In genomic region chr7:10480588-10481233, GRCm38 (mm10) we compare ENCODE assay signal across 9 mouse cellular contexts. TPM values are rescaled to one million over a fixed set of nuclear protein-coding genes. Genes with fewer than 3 reads are reported as not detected.
A peak's percentile ranks its signal among the peaks of the same experiment; 100 is the strongest.
DNase-seq lines count a peak whose midpoint lies in the region; ATAC-seq and TF ChIP-seq lines count a peak whose summit lies in the region.
"Had no signal": no experiment of that assay in that cellular context is flagged by ENCODE, and none has a peak within 500 bp of the region (broad histone marks: within the 10 kb centered on the region; RNA-seq: fewer than 3 reads in every experiment).

No protein-coding gene starts in this region.

- H3K9me3 ChIP-seq in E14TG2a.4 (ENCODE audit: low read length): peaks cover 8% of the 10 kb centered on the region; the same call in 1 of the 2 replicates
- H3K9me3 ChIP-seq in forebrain, embryonic 14.5 days (replicated peaks; ENCODE audit: control insufficient read depth, low read length): no peaks in the 10 kb centered on the region
- no peaks in the 10 kb centered on the region for H3K9me3 ChIP-seq in neural tube, embryonic 14.5 days (ENCODE audit: control insufficient read depth, low read length)

- H3K9ac ChIP-seq in forebrain, embryonic 14.5 days (ENCODE audit: low read length): no peak overlapping the region
- H3K9ac ChIP-seq in neural tube, embryonic 14.5 days (replicated peaks; ENCODE audit: low read depth, low read length): 0 out of 2 replicates have a peak overlapping the region, but pooled peaks have one; percentile 11

- TF ChIP-seq CTCF in E14TG2a.4 (conservative IDR thresholded peaks at IDR 0.05; ENCODE audit: low read length): no peak
- TF ChIP-seq CTCF in brain, embryonic 14.5 days (IDR thresholded peaks at IDR 0.05; ENCODE audit: borderline replicate concordance, extremely low read depth, insufficient read depth, insufficient read length): no peak

- no peaks in the 10 kb centered on the region for H3K27me3 ChIP-seq in E14TG2a.4 (ENCODE audit: insufficient read depth, low read length)
- H3K27me3 ChIP-seq in forebrain, embryonic 14.5 days (replicated peaks; ENCODE audit: control insufficient read depth, insufficient read depth, low read length): no peaks in the 10 kb centered on the region
- H3K27me3 ChIP-seq in neural tube, embryonic 14.5 days (ENCODE audit: control insufficient read depth, insufficient read depth, low read length): no peaks in the 10 kb centered on the region

- 68% methylated on average over 18 of the region's 18 CpGs for WGBS in forebrain, embryonic 14.5 days
- 61% methylated on average over 18 of the region's 18 CpGs for WGBS in neural tube, embryonic 14.5 days

- no peaks in the 10 kb centered on the region for H3K36me3 ChIP-seq in E14TG2a.4 (ENCODE audit: insufficient read depth, low read length)
- H3K36me3 ChIP-seq in forebrain, embryonic 14.5 days (ENCODE audit: control insufficient read depth, insufficient read depth, low read length): no peaks in the 10 kb centered on the region
- no peaks in the 10 kb centered on the region for H3K36me3 ChIP-seq in neural tube, embryonic 14.5 days (ENCODE audit: control insufficient read depth, insufficient read depth, low read length)

- TF ChIP-seq POLR2A in brain, embryonic 14.5 days (IDR thresholded peaks at IDR 0.05; ENCODE audit: borderline replicate concordance, extremely low read depth, insufficient read depth, insufficient read length, poor library complexity, severe bottlenecking): no peak

- peak; percentile 77 for DNase-seq in brain, embryonic 14.5 days (ENCODE audit: low read depth)
- peak; percentile 61 for DNase-seq in forebrain, embryonic 14.5 days (ENCODE audit: low spot score)
- DNase-seq in layer of hippocampus, postnatal 14 days (ENCODE audit: low spot score in 2 of 2): peak; percentile 41 to 62
- DNase-seq in ovary, postnatal 10 days (ENCODE audit: low spot score): no peak
- no peak for DNase-seq in heart, postnatal 4 days
- no peak for DNase-seq in yolk sac, embryonic 10.5 days (ENCODE audit: low spot score)

- H3K4me3 ChIP-seq in E14TG2a.4 (replicated peaks; ENCODE audit: low read length): peak overlapping the region; percentile 67
- H3K4me3 ChIP-seq in forebrain, embryonic 14.5 days (ENCODE audit: low read depth, low read length): peak overlapping the region; percentile 2; the same call in 1 of the 2 replicates
- peak overlapping the region; percentile 10; the same call in 1 of the 2 replicates for H3K4me3 ChIP-seq in neural tube, embryonic 14.5 days (ENCODE audit: low read depth, low read length)

- H3K4me1 ChIP-seq in E14TG2a.4 (replicated peaks; ENCODE audit: low read depth, low read length): no peaks in the 10 kb centered on the region
- no peaks in the 10 kb centered on the region for H3K4me1 ChIP-seq in forebrain, embryonic 14.5 days (ENCODE audit: control insufficient read depth, insufficient read depth, low read length)
- H3K4me1 ChIP-seq in neural tube, embryonic 14.5 days (ENCODE audit: control insufficient read depth, insufficient read depth, low read length): no peaks in the 10 kb centered on the region

- H3K4me2 ChIP-seq in forebrain, embryonic 14.5 days (ENCODE audit: low read length): peak overlapping the region; percentile 20; the same call in 1 of the 2 replicates
- H3K4me2 ChIP-seq in neural tube, embryonic 14.5 days (ENCODE audit: low read depth, low read length): peak overlapping the region; percentile 20; the same call in 1 of the 2 replicates

- no peak overlapping the region for H3K27ac ChIP-seq in forebrain, embryonic 14.5 days (ENCODE audit: low read depth, low read length)
- no peak overlapping the region for H3K27ac ChIP-seq in neural tube, embryonic 14.5 days (ENCODE audit: low read depth, low read length)

- peak; percentile 61; the same call in 1 of the 2 replicates for ATAC-seq in forebrain, embryonic 14.5 days
- peak; percentile 76; the same call in 1 of the 2 replicates for ATAC-seq in neural tube, embryonic 14.5 days (ENCODE audit: low read depth)

RNA-seq across cellular contexts. Expression of gene Zik1, which starts 14.5 kb away (rescaled TPM):
- polyA plus RNA-seq in brain, embryonic 14.5 days (2012; rRNA removed): 28.8 and 32.2 TPM in 2 replicates
- 63.4 and 65.4 TPM in 2 replicates for polyA plus RNA-seq in forebrain, embryonic 14.5 days (2014; fragmentation: Nextera tagmentation; extraction: Ambion mirVana)
- total RNA-seq in layer of hippocampus, postnatal 14 days (2021): 10 to 100 TPM; 13.2 to 13.9 TPM
- polyA plus RNA-seq in neural tube, embryonic 14.5 days (2014; fragmentation: Nextera tagmentation; extraction: Ambion mirVana): 33.9 and 43.4 TPM in 2 replicates
- total RNA-seq in heart, postnatal 4 days (2021): 1 to 10 TPM; 5.0 to 5.1 TPM

RNA-seq across cellular contexts. Expression of gene Vmn1r67, which starts 37.6 kb away (rescaled TPM):
- not detected in 2 replicates for polyA plus RNA-seq in brain, embryonic 14.5 days (2012; rRNA removed)
- not detected in 2 replicates for polyA plus RNA-seq in forebrain, embryonic 14.5 days (2014; fragmentation: Nextera tagmentation; extraction: Ambion mirVana)
- not detected for total RNA-seq in layer of hippocampus, postnatal 14 days (2021)
- polyA plus RNA-seq in neural tube, embryonic 14.5 days (2014; fragmentation: Nextera tagmentation; extraction: Ambion mirVana): not detected in 2 replicates
- not detected for total RNA-seq in heart, postnatal 4 days (2021)
- polyA plus RNA-seq: liver, embryonic 16.5 days had no signal

Comparison
In these comparisons a context has a peak if more than half of its experiments do, and no peak if none do; other contexts are left out.
1. H3K4me3 ChIP-seq: peak in every context shown above with its lines; median percentile 67 in E14TG2a.4; 10 in neural tube, embryonic 14.5 days; 2 in forebrain, embryonic 14.5 days.
2. DNase-seq: peak in brain, embryonic 14.5 days (single experiment), forebrain, embryonic 14.5 days (single experiment) and layer of hippocampus, postnatal 14 days (2 of 2); none in ovary, postnatal 10 days (single experiment), heart, postnatal 4 days (single experiment) and yolk sac, embryonic 10.5 days (single experiment).